Mouse (Mus musculus) G1E (cell line): ENCODE results near the gene Pcare.

Experiments used
- CTCF ChIP-seq: IDR thresholded peaks from 2 replicates; pipeline ENCODE4 v1.5.1; 2012; ENCODE audit warnings: low read depth, low read length, inconsistent platforms, mixed read lengths
- TAL1 ChIP-seq: conservative IDR thresholded peaks from 2 replicates; pipeline ENCODE4 v1.6.1; 2012; ENCODE audit warnings: low read depth, low read length, inconsistent platforms, mixed read lengths

DNA sequence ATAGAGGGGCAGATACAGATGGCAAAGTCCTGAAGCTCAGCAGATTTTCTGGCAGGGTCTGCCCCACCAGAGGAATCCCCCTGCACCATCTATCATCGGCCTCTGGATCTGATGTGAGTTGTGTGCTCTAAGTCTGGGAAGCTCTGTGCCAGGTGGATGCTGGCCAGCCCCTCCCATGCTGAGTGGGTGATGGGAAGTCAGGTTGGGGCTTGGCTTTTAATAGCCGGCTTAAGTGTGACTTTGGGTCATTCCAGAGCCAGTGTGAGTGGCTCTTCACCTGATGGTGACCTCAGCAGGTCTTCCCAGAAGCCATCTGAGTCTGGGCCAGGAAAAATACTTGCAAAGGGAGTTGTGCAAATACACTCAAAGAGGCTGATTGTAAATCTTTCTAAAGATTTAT is 22.0 kb downstream of the Pcare start:
- no peak for TF ChIP-seq TAL1
- TF ChIP-seq CTCF, result no peak
